Mouse (Mus musculus) stomach, embryonic 14.5 days (tissue): ENCODE measurements around the gene Kcne1. TPM values are rescaled to one million over a fixed set of nuclear protein-coding genes. Genes with fewer than 3 reads are reported as not detected.

ENCODE experiments used
- ATAC-seq: fragments of 200-750 bp; cut with Nextera tagmentation; 2 replicates; pipeline ENCODE4 v1.8.0; 2017; ENCODE audit warnings: low read depth, moderate TSS enrichment; ENCODE audit not compliant: insufficient number of reproducible peaks, insufficient read depth, low FRiP score
- H3K27ac ChIP-seq: fragments of 300-500 bp; sonication (generic); 2 replicates; pipeline ENCODE4 v1.5.1; 2014; ENCODE audit warnings: mild to moderate bottlenecking, low read length, moderate library complexity, mixed read lengths
- H3K27me3 ChIP-seq: fragments of 300-500 bp; sonication (generic); 2 replicates; pipeline ENCODE4 v1.6.1; 2014; ENCODE audit warnings: low read length, control low read depth, mixed read lengths; ENCODE audit not compliant: control insufficient read depth, insufficient read depth
- H3K36me3 ChIP-seq: fragments of 300-500 bp; sonication (generic); 2 replicates; pipeline ENCODE4 v1.6.1; 2014; ENCODE audit warnings: mild to moderate bottlenecking, control low read depth, low read length, moderate library complexity, mixed read lengths; ENCODE audit not compliant: control insufficient read depth, insufficient read depth
- H3K4me1 ChIP-seq: fragments of 300-500 bp; sonication (generic); 2 replicates; pipeline ENCODE4 v1.6.1; 2014; ENCODE audit warnings: low read length, control low read depth, mixed read lengths; ENCODE audit not compliant: control insufficient read depth, insufficient read depth
- H3K4me2 ChIP-seq: fragments of 300-500 bp; sonication (generic); replicated peaks from 2 replicates; pipeline ENCODE4 v1.6.1; 2014; ENCODE audit warnings: low read depth, low read length, control low read depth
- H3K4me3 ChIP-seq: fragments of 300-500 bp; sonication (generic); 2 replicates; pipeline ENCODE4 v1.5.1; 2014; ENCODE audit warnings: low read depth, low read length, control low read depth
- H3K9ac ChIP-seq: fragments of 300-500 bp; sonication (generic); replicated peaks from 2 replicates; pipeline ENCODE4 v1.6.1; 2014; ENCODE audit warnings: low read depth, mild to moderate bottlenecking, control low read depth, low read length, moderate library complexity, mixed read lengths
- H3K9me3 ChIP-seq: fragments of 300-500 bp; sonication (generic); 2 replicates; pipeline ENCODE4 v1.6.1; 2016; ENCODE audit warnings: low read depth, low read length, control low read depth; ENCODE audit not compliant: control insufficient read depth
- WGBS: fragments of 180-500 bp; shearing (Covaris S2); extraction: QIAGEN DNeasy Blood & Tissue Kit; methylation state at CpG from one replicate; pipeline ENCODE4 v1.1.7; 2014; 5-methylcytosine and 5-hydroxymethylcytosine counted together
- polyA plus RNA-seq: library from polyadenylated mRNA; unstranded; fragments of >200 nt; fragmentation: Nextera tagmentation; extraction: Ambion mirVana; gene quantifications from 2 replicates; pipeline ENCODE4 v1.2.1, GENCODE M21; 2014

Gene Kcne1
- polyA plus RNA-seq, 1 experiment from 2014 or later: 0.07 TPM

DNA sequence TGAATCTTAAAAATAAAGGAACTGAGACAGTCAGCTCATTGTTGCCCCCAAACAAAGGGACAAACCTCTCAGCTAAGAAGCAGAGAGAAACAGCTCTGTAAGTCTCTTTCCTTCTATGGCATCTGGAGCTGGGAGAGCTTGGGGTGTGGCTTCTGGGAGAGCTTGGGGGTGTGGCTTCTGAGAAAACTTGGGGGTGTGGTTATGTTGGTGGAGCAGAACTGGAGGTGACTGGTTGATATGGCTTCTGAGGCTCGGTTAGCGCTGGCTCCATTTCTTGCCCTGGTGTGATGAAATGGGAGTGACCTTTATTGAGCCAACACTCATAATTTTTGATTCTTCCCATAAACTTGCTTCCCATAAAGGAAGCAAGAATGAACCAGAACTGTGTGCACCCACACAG is 10.0 kb upstream of the Kcne1 start:
- Histone ChIP-seq H3K27me3 (no peaks in the 10 kb centered on the region), H3K9me3 (no peaks in the 10 kb centered on the region), H3K4me1 (no peaks in the 10 kb centered on the region), H3K4me2 (no peak overlapping the region), H3K9ac (no peak overlapping the region), H3K36me3 (no peaks in the 10 kb centered on the region), H3K4me3 (no peak overlapping the region), H3K27ac (no peak overlapping the region)
- ATAC-seq: no peak
- 37% methylated on average over 2 of the region's 2 CpGs for WGBS

DNA sequence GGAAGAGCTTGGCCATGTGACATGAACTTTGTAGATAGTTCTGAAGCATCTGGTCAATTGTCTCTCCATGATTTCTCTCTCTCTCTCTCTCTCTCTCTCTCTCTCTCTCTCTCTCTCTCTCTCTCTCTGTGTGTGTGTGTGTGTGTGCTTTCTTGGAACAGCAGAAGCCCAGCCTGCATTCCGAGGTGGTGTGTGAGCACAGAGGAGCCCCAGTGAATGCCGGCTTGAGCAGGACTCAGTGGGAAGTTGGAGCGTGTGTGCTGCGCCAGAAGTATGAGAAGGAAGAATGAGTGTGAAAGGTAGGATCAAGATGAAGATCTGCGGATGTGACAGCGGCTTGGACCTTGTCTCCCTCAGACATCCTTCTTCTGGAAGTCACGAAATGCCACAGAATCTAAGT is 6.2 kb upstream of the Kcne1 start:
- Histone ChIP-seq H3K27ac (no peak overlapping the region), H3K27me3 (no peaks in the 10 kb centered on the region)

GRCm38 (mm10) chr16:92360711-92361110 is 1.4 kb upstream of the Kcne1 start:
- H3K27me3 ChIP-seq: no peaks in the 10 kb centered on the region

More for the DNA sequence above, 6.2 kb upstream of the Kcne1 start:
- no peaks in the 10 kb centered on the region for H3K36me3 ChIP-seq
- H3K4me1 ChIP-seq: no peaks in the 10 kb centered on the region
- no peak overlapping the region for H3K4me2 ChIP-seq
- no peak for ATAC-seq
- H3K4me3 ChIP-seq: no peak overlapping the region
- 46% methylated on average over 7 of the region's 7 CpGs for WGBS
- no peaks in the 10 kb centered on the region for H3K9me3 ChIP-seq
- no peak overlapping the region for H3K9ac ChIP-seq

GRCm38 (mm10) chr16:92358734-92359133 is 534 bp downstream of the Kcne1 start:
- H3K36me3 ChIP-seq: no peaks in the 10 kb centered on the region
- H3K27me3 ChIP-seq: no peaks in the 10 kb centered on the region
- no peak overlapping the region; the same call in 1 of the 2 replicates for H3K4me2 ChIP-seq
- WGBS: 24% methylated on average over 9 of the region's 9 CpGs
- H3K4me1 ChIP-seq: no peaks in the 10 kb centered on the region; the same call in 1 of the 2 replicates
- ATAC-seq: peak; percentile 34; the same call in 1 of the 2 replicates
- H3K4me3 ChIP-seq: no peak overlapping the region
- H3K9me3 ChIP-seq: no peaks in the 10 kb centered on the region
- H3K9ac ChIP-seq: no peak overlapping the region
- no peak overlapping the region for H3K27ac ChIP-seq

More at GRCm38 (mm10) chr16:92360711-92361110, 1.4 kb upstream of the Kcne1 start:
- ATAC-seq: no peak
- no peak overlapping the region for H3K4me2 ChIP-seq
- no peak overlapping the region for H3K4me3 ChIP-seq
- H3K9ac ChIP-seq: no peak overlapping the region
- no peak overlapping the region for H3K27ac ChIP-seq
- H3K4me1 ChIP-seq: no peaks in the 10 kb centered on the region; the same call in 1 of the 2 replicates
- no peaks in the 10 kb centered on the region for H3K36me3 ChIP-seq
- H3K9me3 ChIP-seq: no peaks in the 10 kb centered on the region
- WGBS: 40% methylated on average over 7 of the region's 7 CpGs

GRCm38 (mm10) chr16:92357566-92357965 is 1.7 kb downstream of the Kcne1 start:
- 74% methylated on average over 10 of the region's 10 CpGs for WGBS
- ATAC-seq: no peak
- no peaks in the 10 kb centered on the region for H3K27me3 ChIP-seq

GRCm38 (mm10) chr16:92357023-92357422 is 2.2 kb downstream of the Kcne1 start:
- no peak overlapping the region for H3K27ac ChIP-seq
- H3K27me3 ChIP-seq: no peaks in the 10 kb centered on the region
- 75% methylated on average over 9 of the region's 9 CpGs for WGBS
- ATAC-seq: no peak
- no peaks in the 10 kb centered on the region for H3K9me3 ChIP-seq
- H3K36me3 ChIP-seq: no peaks in the 10 kb centered on the region
- H3K4me3 ChIP-seq: no peak overlapping the region
- no peaks in the 10 kb centered on the region; the same call in 1 of the 2 replicates for H3K4me1 ChIP-seq
- H3K9ac ChIP-seq: no peak overlapping the region
- H3K4me2 ChIP-seq: no peak overlapping the region

More at GRCm38 (mm10) chr16:92357566-92357965, 1.7 kb downstream of the Kcne1 start:
- H3K4me1 ChIP-seq: no peaks in the 10 kb centered on the region; the same call in 1 of the 2 replicates
- H3K9ac ChIP-seq: no peak overlapping the region
- H3K4me2 ChIP-seq: no peak overlapping the region
- H3K9me3 ChIP-seq: no peaks in the 10 kb centered on the region
- no peak overlapping the region for H3K27ac ChIP-seq
- H3K36me3 ChIP-seq: no peaks in the 10 kb centered on the region
- no peak overlapping the region for H3K4me3 ChIP-seq

DNA sequence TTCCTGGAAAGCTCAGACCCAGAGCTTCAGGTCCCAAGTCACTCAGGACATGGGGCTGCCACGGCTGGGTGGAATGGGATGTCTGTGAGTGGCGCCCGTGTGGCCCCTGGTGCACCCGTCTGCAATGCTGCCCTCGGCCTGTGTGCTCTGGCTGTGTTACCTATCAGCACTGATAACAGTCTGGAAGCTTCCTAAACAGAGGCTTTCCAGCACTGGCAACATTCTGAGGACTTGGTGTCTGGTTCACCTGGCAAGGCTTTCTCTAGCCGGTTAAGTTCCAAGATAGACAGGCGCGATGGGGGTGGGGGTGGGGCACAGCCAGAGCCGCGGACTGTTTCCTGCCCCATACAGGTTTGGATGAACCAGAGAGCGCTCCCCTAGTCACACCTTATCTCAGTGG is 3.3 kb downstream of the Kcne1 start:
- H3K9ac ChIP-seq: no peak overlapping the region
- no peak overlapping the region for H3K4me2 ChIP-seq
- H3K36me3 ChIP-seq: no peaks in the 10 kb centered on the region
- no peak overlapping the region for H3K4me3 ChIP-seq
- H3K27me3 ChIP-seq: no peaks in the 10 kb centered on the region
- no peaks in the 10 kb centered on the region for H3K9me3 ChIP-seq
- ATAC-seq: no peak
- 67% methylated on average over 11 of the region's 11 CpGs for WGBS
- H3K27ac ChIP-seq: no peak overlapping the region
- no peaks in the 10 kb centered on the region; the same call in 1 of the 2 replicates for H3K4me1 ChIP-seq

GRCm38 (mm10) chr16:92355366-92355765 is 3.9 kb downstream of the Kcne1 start:
- Histone ChIP-seq H3K27ac (no peak overlapping the region), H3K4me3 (no peak overlapping the region), H3K9ac (no peak overlapping the region), H3K4me2 (no peak overlapping the region), H3K4me1 (no peaks in the 10 kb centered on the region; the same call in 1 of the 2 replicates), H3K27me3 (no peaks in the 10 kb centered on the region), H3K36me3 (no peaks in the 10 kb centered on the region), H3K9me3 (no peaks in the 10 kb centered on the region)
- WGBS: 68% methylated on average over 5 of the region's 5 CpGs
- no peak for ATAC-seq

DNA sequence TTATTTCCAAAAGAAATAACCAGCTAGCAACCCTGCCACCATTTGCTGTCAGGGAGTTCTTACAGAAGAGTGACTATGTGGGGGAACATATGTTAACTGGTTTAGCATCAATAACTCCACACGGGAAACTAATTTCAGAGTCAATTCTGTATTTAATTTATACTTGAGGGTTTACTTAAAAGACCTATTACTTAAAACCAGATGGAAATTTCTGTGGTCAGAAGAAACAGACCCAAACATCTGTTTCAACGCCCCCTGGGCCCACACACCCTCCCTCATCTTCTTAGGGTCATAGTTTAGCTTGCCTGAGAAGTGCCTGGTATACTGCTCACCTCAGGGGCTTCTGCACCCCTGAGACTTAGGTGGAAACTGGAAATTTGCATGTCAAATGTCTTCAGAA is 5.4 kb downstream of the Kcne1 start:
- H3K27me3 ChIP-seq: no peaks in the 10 kb centered on the region
- no peaks in the 10 kb centered on the region; the same call in 1 of the 2 replicates for H3K4me1 ChIP-seq
- no peak overlapping the region for H3K4me2 ChIP-seq
- H3K27ac ChIP-seq: no peak overlapping the region
- H3K4me3 ChIP-seq: no peak overlapping the region
- H3K9me3 ChIP-seq: no peaks in the 10 kb centered on the region
- no peak overlapping the region for H3K9ac ChIP-seq
- 57% methylated on average over 2 of the region's 2 CpGs for WGBS
- ATAC-seq: no peak
- H3K36me3 ChIP-seq: no peaks in the 10 kb centered on the region
